Mouse (Mus musculus) 3T3-L1 (cell line): ENCODE results near the gene Emg1.

Source experiments
- DNase-seq: peaks from one replicate; pipeline ENCODE4 v3.0.0-alpha.2; 2015; ENCODE audit warnings: low read depth, low spot score

Emg1 gene

DNA sequence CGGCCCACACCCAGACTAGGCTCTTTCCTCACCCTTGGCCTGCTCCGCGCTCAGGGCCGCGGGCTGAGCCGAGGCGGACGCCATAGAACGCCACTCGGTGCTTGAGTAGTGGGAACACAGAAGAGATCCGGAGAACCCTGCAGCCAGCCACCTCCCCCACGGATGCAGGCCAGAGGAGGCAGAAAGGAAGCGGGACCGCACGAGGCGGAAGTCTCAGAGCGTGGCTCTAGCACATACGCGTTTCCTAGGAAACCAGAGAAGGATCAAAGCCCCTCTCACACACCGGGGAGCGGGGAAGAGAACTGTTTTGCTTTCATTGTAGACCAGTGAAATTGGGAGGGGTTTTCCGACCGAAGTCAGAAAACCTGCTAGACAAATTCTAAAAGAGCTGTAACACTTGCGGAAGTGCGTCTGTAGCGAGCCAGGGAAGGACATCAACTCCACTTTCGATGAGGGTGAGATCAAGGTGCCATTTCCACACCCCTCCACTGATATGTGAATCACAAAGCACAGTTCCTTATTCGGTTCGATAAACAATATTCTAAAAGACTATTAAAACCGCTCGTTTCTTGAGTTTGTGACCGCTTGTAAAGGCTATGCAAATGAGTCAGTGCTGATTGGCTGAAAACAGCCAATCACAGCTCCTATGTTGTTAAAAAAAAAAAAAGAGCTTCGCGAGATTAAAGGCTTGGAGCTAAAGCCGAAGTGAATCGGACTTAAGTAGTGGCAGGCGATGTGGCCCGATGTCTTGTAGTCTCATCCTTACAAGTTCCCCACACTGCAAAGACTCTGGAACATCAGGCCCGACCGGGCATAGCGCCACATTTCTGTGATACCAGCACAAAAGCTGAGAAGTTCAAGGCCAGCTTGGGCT, 29.1 kb upstream of the Emg1 start, which contains the start of gene Grcc10:
Gene Grcc10 (minus strand): TSS at position 487 of the 874 bp plus-strand sequence.
- peak; percentile 99 for DNase-seq

DNA sequence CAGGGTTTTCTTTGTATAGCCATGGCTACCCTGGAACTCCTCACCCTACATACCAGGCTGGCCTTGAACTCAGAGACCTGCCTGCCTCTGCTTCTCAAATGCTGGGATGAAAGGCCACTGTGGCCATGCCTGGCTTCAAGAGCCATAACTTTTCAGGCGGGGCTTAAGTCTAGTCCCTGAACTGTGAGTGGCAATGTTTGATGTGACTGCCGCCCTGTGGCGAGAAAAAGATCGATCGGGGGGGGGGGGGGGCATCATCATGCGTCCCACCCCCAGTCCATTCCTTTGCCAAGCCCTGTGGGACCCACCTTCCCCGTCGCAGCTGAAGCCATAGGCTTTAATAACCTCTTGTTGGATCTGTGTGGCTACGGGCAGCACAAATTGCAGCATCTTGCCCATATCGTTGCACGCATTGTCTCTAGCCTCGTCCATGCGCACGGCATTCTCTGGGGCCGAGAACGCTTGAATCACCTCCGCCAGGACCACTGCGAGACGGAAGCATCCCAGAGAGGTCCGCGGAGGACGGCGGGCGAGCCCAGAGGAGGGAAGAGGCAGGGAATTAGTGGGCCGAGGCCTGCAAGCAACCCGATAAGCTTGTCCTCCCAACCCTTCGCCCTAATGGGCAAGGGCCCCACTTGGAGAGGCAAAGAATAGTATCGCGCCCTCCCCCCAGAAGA, 28.4 kb upstream of the Emg1 start:
- peak; percentile 87 for DNase-seq

GRCm38 (mm10) chr6:124739231-124739796, 27.3 kb upstream of the Emg1 start:
- no peak for DNase-seq

- peak; percentile 38 for DNase-seq
Observed at GRCm38 (mm10) chr6:124738511-124739023, 26.6 kb upstream of the Emg1 start, which contains the start of gene Ptpn6. Ptpn6 (minus strand) TSS chr6:124738714.

GRCm38 (mm10) chr6:124737040-124737439, 25.1 kb upstream of the Emg1 start:
- DNase-seq, result no peak

DNA sequence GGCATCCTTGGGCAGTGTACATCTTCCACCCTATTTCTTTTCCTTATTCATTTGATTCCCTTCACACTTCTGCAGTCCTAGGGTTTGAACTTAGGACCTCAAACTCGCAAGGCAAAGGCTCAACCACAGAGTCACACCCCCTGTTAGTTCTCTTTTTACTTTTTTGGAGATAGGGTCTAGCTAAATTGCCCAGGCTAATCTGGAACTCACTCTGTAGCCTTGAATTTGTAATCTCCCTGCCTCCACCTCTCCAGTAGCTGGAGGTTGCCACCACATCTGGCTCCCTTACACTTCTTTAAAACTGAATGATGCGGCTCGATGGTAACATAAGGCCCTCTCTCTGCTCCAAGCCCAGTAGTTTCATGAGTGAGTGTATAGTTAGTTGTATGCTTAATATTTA, 22.4 kb upstream of the Emg1 start:
- no peak for DNase-seq

DNA sequence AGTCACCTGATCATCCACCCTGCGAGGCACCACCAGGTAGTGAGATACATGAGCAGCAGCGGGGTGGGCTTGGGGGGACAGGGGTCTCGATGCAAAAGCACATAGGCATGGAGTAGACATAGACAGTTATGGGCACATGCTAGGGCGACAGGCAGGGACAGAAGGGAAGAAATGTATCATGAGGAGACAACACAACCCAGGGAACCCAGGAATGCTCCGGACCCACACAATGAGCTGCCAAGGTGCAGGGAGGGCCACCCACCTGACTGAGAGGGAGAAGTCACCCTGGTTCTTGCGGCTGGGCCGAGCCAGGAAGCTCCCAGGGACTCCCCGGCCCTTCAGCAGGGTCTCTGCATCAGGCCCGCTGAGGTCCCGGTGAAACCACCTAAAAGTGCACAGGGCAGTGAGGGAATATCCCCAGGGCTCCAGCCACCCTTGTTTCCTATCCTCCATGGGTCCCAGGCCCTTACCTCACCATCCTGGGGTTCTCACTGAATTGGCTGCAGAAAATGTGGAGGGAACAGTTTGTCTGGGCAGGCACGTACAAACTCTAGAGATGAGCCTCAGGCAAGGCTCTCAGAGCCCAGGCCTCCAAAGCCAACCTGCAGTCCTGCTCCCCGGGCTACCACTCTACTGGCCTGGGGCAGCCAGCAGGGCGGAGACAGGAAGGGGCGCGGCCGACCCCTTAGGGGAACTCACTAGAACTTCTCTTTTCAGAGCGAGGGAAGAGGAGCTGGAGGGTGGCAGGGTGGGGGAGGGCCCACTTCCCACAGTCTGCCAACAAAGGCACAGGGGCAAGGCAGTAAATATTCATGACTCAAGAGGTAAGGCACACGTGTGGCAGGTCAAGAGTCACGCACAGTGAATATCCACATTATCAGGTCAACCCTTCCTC, 20.7 kb upstream of the Emg1 start:
- no peak for DNase-seq

- no peak for DNase-seq
Observed at GRCm38 (mm10) chr6:124731038-124731437, 19.1 kb upstream of the Emg1 start.

DNA sequence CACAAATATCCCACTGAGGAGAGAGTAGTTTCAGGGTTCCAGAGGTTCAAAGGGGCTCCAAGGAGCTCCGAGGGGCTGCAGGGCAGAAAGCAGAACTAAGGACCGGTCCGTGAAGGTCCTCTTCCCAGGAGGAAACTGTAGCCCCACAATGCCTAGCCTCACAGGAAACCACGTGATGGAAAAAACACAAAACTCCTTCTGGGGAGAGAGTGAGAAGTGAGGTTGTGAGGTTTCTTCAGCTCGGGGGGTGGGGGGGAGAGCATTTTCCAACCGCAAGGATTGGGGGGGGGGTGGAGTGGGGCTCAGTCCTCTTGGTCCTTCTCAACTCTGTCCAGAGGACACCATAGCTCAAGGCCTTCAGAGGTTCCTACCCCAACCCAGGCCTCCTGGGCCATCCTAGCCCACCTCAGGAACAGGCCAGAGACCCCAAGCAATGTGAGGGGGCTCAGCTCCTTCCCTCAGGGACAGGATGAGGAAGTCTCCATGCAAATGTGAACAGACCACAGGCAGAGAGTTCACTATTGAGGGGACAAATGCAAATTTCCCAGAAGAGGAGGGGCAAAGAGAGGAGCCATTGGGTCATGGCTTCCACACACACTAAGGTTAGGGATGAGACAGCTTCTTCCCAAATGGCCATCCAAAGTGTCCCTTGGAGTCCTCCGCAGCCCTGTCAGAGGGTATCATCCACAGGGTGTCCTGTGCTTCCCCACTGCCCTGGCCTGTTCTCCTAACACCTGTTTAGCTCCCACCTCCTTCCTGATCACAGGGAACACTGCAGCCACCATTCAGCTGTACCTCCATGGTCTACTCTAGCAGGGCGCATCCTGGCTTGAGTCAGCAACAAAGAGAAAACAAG, 18.1 kb upstream of the Emg1 start:
- no peak for DNase-seq

DNA sequence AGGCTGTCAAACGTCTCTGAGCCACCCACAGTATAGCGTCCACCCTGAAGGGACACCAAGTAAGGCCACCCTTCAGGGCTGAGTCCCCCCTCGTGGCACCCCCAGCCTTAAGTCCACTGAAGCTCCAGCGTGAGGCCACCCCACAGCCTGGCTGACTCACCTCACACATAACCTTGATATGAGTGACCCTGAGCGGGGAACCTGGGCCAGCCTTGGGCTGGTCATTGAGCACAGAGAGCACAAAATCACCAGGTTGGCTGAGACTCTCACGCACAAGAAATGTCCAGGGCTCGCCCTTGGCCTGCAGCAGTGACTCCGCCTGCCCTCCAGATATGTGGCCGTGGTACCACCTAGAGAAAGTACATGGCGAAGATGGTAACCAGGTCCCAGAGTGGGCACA, 16.6 kb upstream of the Emg1 start:
- DNase-seq, result no peak

- no peak for DNase-seq
Observed at GRCm38 (mm10) chr6:124724472-124724871, 12.5 kb upstream of the Emg1 start.

DNA sequence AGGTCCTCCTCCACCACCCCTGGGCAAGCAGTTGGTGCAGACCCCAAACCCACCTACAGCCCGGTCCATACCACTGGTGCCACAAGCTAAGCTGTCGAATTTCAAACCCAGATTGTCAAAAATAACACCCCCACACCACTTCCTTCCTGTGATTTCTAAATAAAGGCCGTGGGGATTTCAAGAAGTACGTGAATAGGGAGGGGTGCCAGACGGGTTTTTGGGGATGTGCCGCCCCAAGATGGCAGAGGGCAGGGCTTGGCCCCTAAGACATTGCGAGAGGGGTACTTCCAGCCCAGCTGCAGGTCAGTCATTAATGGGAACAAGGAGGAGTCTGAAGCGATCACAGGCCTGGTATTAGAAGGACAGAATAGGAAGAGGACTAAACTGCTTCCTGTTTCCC, 11.6 kb upstream of the Emg1 start:
- DNase-seq, result no peak

DNA sequence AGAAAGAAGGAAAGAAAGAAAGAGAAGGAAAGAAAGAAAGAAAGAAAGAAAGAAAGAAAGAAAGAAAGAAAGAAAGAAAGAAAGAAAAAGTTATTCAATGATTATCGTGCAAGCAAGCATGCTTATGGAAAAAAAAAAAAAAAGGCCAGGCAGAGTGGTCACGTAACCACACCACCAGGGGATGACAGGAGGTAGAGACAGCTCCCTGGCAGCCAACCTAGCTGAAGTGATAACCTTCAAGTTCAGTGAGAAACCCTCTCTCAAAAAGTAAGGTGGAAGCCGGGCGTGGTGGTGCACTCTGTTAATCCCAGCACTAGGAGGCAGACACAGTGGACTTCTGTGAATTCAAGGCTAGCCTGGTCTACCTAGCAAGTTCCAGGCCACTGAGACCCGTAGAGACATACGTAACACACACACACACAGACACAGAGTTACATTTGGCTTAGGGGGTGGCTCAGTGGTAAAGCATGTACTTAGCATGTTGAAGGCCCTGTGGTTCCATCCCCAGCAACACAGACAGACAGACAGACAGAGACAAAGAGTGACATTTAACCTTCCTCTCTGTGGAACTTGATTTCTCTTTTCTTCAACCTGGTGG, 11.0 kb upstream of the Emg1 start:
- DNase-seq, result no peak

- DNase-seq, result no peak
Observed at GRCm38 (mm10) chr6:124720904-124721303, 8.9 kb upstream of the Emg1 start.

- DNase-seq, result no peak
Observed at GRCm38 (mm10) chr6:124719354-124719978, 7.5 kb upstream of the Emg1 start.

- DNase-seq, result no peak
Observed at GRCm38 (mm10) chr6:124718703-124719102, 6.7 kb upstream of the Emg1 start.

DNA sequence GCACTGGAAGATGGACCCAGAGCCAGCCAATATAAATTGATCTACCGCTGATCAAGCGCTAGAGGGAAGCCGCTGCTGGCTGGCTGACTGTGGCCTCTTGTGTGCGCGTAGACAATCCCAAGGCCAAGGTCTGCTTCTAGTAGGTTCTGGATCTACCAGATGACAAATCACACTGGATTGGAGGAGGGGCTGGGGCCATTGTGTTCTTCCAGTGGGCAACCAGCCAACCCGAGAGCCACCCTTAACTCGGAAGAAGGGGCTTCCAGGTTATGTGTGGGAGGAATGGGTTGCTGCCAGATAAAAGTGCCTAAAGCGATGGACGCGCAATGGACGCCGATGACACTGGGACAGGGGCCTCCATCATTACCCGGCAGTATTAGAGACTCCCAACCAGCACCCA, 6.0 kb upstream of the Emg1 start:
- DNase-seq, result no peak

DNA sequence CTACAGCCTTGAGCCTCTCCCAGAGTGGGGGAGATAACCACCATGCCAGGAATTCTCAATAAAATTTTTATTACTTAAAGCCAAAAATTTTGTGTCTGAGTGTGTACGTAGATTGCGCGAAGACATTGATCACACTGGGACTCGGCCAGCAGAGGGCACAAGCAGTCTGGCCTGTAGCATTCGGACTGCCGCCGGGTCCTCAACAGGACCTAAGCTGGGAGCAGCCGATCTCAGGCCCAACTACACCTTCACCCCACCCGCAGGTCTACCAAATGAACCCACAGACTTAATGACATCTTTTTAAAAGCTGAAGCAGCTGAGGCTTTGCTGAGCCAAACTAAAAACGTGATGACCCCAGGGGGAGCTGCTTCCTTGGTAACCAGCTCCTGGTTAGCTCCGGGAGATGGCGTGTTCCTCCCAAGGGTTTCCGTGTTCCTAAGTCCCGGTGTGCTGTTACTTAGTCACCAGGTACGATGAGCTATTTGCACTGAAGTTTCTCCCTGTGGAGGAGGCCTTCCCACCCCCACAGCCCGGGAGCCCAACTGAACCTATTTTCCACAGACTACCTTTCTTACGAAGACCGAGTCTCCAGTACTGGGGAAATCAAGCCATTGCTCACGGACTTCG, 5.0 kb upstream of the Emg1 start:
- peak; percentile 66 for DNase-seq

GRCm38 (mm10) chr6:124712918-124713317, 940 bp upstream of the Emg1 start:
- no peak for DNase-seq
